Mouse (Mus musculus): ENCODE results near the gene Grid2. TPM values are rescaled to one million over a fixed set of nuclear protein-coding genes. Genes with fewer than 3 reads are reported as not detected.
"Not testable (repeated sequence)": the region's sequence is repeated elsewhere in the genome, so short reads cannot be mapped to it uniquely, and the experiment has no call there.

The Grid2 gene
- polyA plus RNA-seq, 1 experiment from 2014 or later, result 1.5 TPM

- Histone ChIP-seq H3K27ac (replicated peaks) (no peak overlapping the region), H3K36me3 (no peaks in the 10 kb centered on the region), H3K9ac (no peak overlapping the region), H3K9me3 (no peaks in the 10 kb centered on the region), H3K4me1 (no peaks in the 10 kb centered on the region), H3K4me3 (no peak overlapping the region), H3K27me3 (replicated peaks) (no peaks in the 10 kb centered on the region), H3K4me2 (no peak overlapping the region)
- no peak for ATAC-seq (ENCODE audit: extremely low read depth, insufficient number of reproducible peaks, low FRiP score, low TSS enrichment)
- WGBS, result 55% methylated on average over 1 of the region's 1 CpGs
Measured at GRCm38 (mm10) chr6:63417534-63417933, 161.9 kb downstream of the Grid2 start.

DNA sequence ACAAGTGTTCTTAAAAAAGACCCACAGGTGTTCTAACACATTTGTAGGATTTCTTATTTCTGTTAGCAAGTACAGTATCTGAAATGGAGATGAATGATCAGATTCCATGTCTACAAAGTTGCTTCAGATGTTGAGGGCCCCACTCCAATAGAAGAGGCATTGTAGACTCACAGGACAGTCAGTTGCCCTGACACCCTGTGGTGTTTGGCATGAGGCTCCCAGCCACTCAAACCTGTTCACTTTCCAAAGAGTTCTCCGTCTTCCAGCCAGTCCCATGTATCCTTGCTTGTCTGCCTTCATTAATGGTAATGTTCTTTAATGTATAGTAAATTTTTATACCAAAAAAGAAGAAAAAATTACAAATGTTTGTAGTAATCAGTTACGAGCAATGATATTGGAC lies 177.1 kb downstream of the Grid2 start:
- ATAC-seq (ENCODE audit: extremely low read depth, insufficient number of reproducible peaks, low FRiP score, low TSS enrichment), result no peak
- Histone ChIP-seq H3K4me2 (no peak overlapping the region), H3K27me3 (replicated peaks) (no peaks in the 10 kb centered on the region), H3K4me3 (no peak overlapping the region), H3K36me3 (no peaks in the 10 kb centered on the region), H3K9ac (no peak overlapping the region), H3K4me1 (no peaks in the 10 kb centered on the region), H3K9me3 (no peaks in the 10 kb centered on the region), H3K27ac (replicated peaks) (no peak overlapping the region)
- WGBS, result 76% methylated on average over 2 of the region's 2 CpGs

DNA sequence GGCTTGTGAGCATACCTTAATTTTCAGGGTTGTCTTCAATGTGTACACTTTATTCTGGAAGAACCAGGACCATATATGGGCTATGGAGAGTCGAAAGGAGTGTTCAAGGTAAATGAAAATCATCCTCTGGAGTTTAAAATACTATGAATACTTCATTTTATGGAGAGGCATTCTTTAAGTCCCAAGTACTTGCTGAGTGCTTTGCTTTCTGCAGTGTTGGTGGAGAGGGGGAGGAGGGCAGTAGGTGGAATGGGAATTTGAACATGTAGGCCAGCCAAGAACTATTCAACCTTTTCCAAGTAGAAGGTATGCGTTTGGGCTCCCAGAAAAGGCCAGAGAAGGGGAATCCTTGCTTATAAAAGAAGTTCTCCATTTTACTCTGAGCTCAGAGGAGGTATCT lies 192.5 kb downstream of the Grid2 start:
- H3K4me1 ChIP-seq, result peaks cover 7% of the 10 kb centered on the region
- H3K9me3 ChIP-seq, result no peaks in the 10 kb centered on the region
- no peak overlapping the region for H3K27ac ChIP-seq (replicated peaks)
- H3K27me3 ChIP-seq (replicated peaks), result no peaks in the 10 kb centered on the region
- no peak overlapping the region for H3K4me3 ChIP-seq
- no peaks in the 10 kb centered on the region for H3K36me3 ChIP-seq
- no peak overlapping the region for H3K4me2 ChIP-seq
- WGBS, result 64% methylated on average over 2 of the region's 2 CpGs
- no peak for ATAC-seq (ENCODE audit: extremely low read depth, insufficient number of reproducible peaks, low FRiP score, low TSS enrichment)
- H3K9ac ChIP-seq, result no peak overlapping the region

DNA sequence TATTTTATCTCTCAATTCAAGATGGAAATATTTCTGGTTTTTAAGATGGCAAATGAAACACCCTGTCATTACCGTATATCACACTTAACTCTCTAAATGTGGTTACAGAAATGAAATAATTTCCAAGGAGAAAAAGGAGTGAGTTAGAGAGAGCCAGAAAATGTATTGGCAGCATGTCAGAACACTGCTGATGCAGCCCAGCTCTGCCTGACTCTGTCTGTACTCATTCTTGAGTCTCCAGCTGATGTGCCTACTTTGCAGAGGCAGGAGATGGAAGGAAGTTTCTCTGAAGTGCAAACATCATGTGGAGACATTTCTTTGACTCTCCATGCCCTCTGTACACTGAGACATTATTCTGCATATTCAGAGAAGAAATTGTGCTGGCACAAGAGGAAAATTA lies 226.5 kb downstream of the Grid2 start:
- H3K4me1 ChIP-seq, result no peaks in the 10 kb centered on the region
- H3K9me3 ChIP-seq, result no peaks in the 10 kb centered on the region
- H3K27me3 ChIP-seq (replicated peaks), result no peaks in the 10 kb centered on the region
- 60% methylated on average over 1 of the region's 1 CpGs for WGBS
- H3K4me2 ChIP-seq, result no peak overlapping the region
- H3K27ac ChIP-seq (replicated peaks), result no peak overlapping the region
- ATAC-seq (ENCODE audit: extremely low read depth, insufficient number of reproducible peaks, low FRiP score, low TSS enrichment), result no peak
- no peak overlapping the region for H3K4me3 ChIP-seq
- no peaks in the 10 kb centered on the region for H3K36me3 ChIP-seq
- H3K9ac ChIP-seq, result no peak overlapping the region

GRCm38 (mm10) chr6:63515016-63515415 lies 259.3 kb downstream of the Grid2 start:
- WGBS, result 83% methylated on average over 1 of the region's 1 CpGs
- no peak overlapping the region for H3K27ac ChIP-seq (replicated peaks)

DNA sequence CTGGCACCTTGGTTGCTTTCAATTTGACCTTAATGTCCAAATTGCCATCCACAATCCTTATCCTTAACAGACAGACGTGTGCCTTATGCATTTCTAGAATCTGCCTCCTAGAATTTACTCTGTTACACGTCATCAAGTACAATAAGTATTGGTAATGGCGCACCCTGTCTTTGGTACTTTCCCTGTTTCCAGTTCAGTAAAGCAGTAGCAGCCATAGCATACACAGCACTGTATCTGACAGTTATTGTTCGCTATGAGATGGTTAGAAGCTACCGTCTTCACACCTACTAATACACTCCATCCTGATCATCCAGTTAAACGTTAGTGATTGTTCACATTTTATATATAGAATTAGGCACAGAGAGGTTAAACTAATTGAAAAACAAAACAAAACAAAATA lies 260.3 kb downstream of the Grid2 start:
- ATAC-seq (ENCODE audit: extremely low read depth, insufficient number of reproducible peaks, low FRiP score, low TSS enrichment), result no peak
- Histone ChIP-seq H3K4me2 (no peak overlapping the region), H3K4me3 (no peak overlapping the region), H3K36me3 (no peaks in the 10 kb centered on the region), H3K9me3 (no peaks in the 10 kb centered on the region), H3K9ac (no peak overlapping the region), H3K4me1 (no peaks in the 10 kb centered on the region), H3K27me3 (replicated peaks) (no peaks in the 10 kb centered on the region), H3K27ac (replicated peaks) (no peak overlapping the region)
- WGBS, result 71% methylated on average over 6 of the region's 6 CpGs

More at GRCm38 (mm10) chr6:63515016-63515415, 259.3 kb downstream of the Grid2 start:
- Histone ChIP-seq H3K4me2 (no peak overlapping the region), H3K36me3 (no peaks in the 10 kb centered on the region), H3K27me3 (replicated peaks) (no peaks in the 10 kb centered on the region), H3K9ac (no peak overlapping the region), H3K4me3 (no peak overlapping the region), H3K9me3 (no peaks in the 10 kb centered on the region), H3K4me1 (no peaks in the 10 kb centered on the region)
- no peak for ATAC-seq (ENCODE audit: extremely low read depth, insufficient number of reproducible peaks, low FRiP score, low TSS enrichment)

DNA sequence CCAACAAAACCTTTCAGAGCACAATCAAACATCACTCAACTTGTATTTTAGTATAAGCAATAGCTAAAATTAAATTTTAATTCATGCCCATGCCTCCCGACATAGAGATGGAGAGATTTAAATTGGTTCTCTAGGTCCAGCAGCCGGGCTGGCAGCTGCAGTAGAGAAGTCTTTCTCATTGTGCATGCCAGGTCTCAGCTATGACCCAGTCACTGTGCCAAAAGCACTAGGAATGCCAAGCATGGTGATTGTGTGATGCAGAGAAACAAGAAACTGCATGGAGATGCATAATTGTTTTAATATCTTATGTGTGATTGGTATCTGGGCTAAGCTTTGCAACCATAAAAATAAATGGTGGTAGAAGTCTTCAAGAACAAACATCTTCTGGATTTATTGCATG lies 276.1 kb downstream of the Grid2 start:
- Histone ChIP-seq H3K27ac (replicated peaks) (no peak overlapping the region), H3K27me3 (replicated peaks) (no peaks in the 10 kb centered on the region), H3K4me1 (no peaks in the 10 kb centered on the region), H3K4me2 (no peak overlapping the region), H3K4me3 (no peak overlapping the region), H3K36me3 (no peaks in the 10 kb centered on the region), H3K9ac (no peak overlapping the region), H3K9me3 (no peaks in the 10 kb centered on the region)
- no peak for ATAC-seq (ENCODE audit: extremely low read depth, insufficient number of reproducible peaks, low FRiP score, low TSS enrichment)
- WGBS, result 74% methylated on average over 2 of the region's 2 CpGs

- H3K9ac ChIP-seq, result no peak overlapping the region
- H3K36me3 ChIP-seq, result no peaks in the 10 kb centered on the region
- no peak overlapping the region for H3K27ac ChIP-seq (replicated peaks)
- H3K9me3 ChIP-seq, result no peaks in the 10 kb centered on the region
- H3K4me3 ChIP-seq, result no peak overlapping the region
- H3K4me2 ChIP-seq, result no peak overlapping the region
- no peaks in the 10 kb centered on the region for H3K4me1 ChIP-seq
- ATAC-seq (ENCODE audit: extremely low read depth, insufficient number of reproducible peaks, low FRiP score, low TSS enrichment), result no peak
- H3K27me3 ChIP-seq (replicated peaks), result no peaks in the 10 kb centered on the region
Measured at GRCm38 (mm10) chr6:63532901-63533300, 277.2 kb downstream of the Grid2 start.

DNA sequence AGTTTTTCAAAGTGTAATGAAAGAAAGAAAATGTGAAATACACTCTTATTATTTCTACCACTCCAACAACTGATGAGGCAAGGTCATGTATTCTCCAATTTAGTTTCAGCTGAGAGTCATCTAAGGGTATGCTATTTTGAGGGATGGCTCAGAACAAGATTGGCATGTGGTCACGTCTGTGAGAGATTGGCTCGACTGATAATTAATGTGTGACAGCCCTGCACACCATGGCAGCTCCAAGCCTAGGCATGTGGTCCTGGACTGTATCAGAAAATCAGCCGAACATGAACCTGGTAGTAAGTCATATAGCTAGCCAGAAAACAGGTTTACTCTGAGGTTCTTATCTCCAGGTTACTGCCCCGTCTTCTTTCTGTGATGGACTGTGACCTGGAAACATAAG lies 292.1 kb downstream of the Grid2 start:
- no peak for ATAC-seq (ENCODE audit: extremely low read depth, insufficient number of reproducible peaks, low FRiP score, low TSS enrichment)

GRCm38 (mm10) chr6:63568741-63569140 lies 313.1 kb downstream of the Grid2 start:
- not testable (repeated sequence) for H3K9ac ChIP-seq; H3K4me1 ChIP-seq; H3K36me3 ChIP-seq; H3K9me3 ChIP-seq; H3K4me3 ChIP-seq; H3K4me2 ChIP-seq; ATAC-seq (ENCODE audit: extremely low read depth, insufficient number of reproducible peaks, low FRiP score, low TSS enrichment); H3K27ac ChIP-seq (replicated peaks); H3K27me3 ChIP-seq (replicated peaks)
- WGBS, result 75% methylated on average over 1 of the region's 1 CpGs

More for the DNA sequence above, 292.1 kb downstream of the Grid2 start:
- no peak overlapping the region for H3K9ac ChIP-seq
- H3K4me2 ChIP-seq, result no peak overlapping the region
- H3K27ac ChIP-seq (replicated peaks), result no peak overlapping the region
- no peaks in the 10 kb centered on the region for H3K9me3 ChIP-seq
- 45% methylated on average over 4 of the region's 4 CpGs for WGBS
- no peak overlapping the region for H3K4me3 ChIP-seq
- H3K36me3 ChIP-seq, result no peaks in the 10 kb centered on the region
- H3K27me3 ChIP-seq (replicated peaks), result no peaks in the 10 kb centered on the region
- H3K4me1 ChIP-seq, result no peaks in the 10 kb centered on the region

DNA sequence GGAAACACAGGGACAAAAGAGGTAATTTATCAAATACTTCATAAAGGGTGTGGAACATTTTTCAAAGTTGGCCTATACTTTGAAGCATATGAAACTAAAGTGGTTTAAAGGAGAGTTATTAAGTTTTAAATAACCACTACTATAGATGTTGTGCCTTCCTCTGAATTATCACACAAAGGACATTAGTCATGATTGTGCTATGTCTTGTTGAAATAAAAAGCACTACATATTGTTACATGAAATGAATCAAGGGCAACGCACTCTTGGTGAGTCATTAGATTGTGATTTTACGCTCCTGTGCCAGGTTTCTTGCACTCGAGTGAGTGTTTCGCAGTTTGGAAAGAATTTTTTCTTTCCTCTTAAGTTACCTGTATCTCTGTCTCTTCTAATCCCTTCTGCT lies 335.0 kb downstream of the Grid2 start:
- ATAC-seq (ENCODE audit: extremely low read depth, insufficient number of reproducible peaks, low FRiP score, low TSS enrichment), result no peak
- Histone ChIP-seq H3K4me3 (no peak overlapping the region), H3K9me3 (no peaks in the 10 kb centered on the region), H3K9ac (no peak overlapping the region), H3K27ac (replicated peaks) (no peak overlapping the region), H3K27me3 (replicated peaks) (no peaks in the 10 kb centered on the region), H3K4me2 (no peak overlapping the region), H3K4me1 (no peaks in the 10 kb centered on the region), H3K36me3 (no peaks in the 10 kb centered on the region)
- 75% methylated on average over 4 of the region's 4 CpGs for WGBS

- Histone ChIP-seq H3K9ac (no peak overlapping the region), H3K36me3 (no peaks in the 10 kb centered on the region), H3K27ac (replicated peaks) (no peak overlapping the region), H3K4me2 (no peak overlapping the region), H3K9me3 (no peaks in the 10 kb centered on the region), H3K4me1 (no peaks in the 10 kb centered on the region), H3K27me3 (replicated peaks) (no peaks in the 10 kb centered on the region), H3K4me3 (no peak overlapping the region)
- WGBS, result 58% methylated on average over 2 of the region's 2 CpGs
- no peak for ATAC-seq (ENCODE audit: extremely low read depth, insufficient number of reproducible peaks, low FRiP score, low TSS enrichment)
Measured at GRCm38 (mm10) chr6:63609570-63609969, 353.9 kb downstream of the Grid2 start.

GRCm38 (mm10) chr6:63635970-63636369 lies 380.3 kb downstream of the Grid2 start:
- WGBS, result 86% methylated on average over 3 of the region's 3 CpGs
- Histone ChIP-seq H3K27ac (replicated peaks) (no peak overlapping the region), H3K4me2 (no peak overlapping the region), H3K9ac (no peak overlapping the region), H3K9me3 (no peaks in the 10 kb centered on the region), H3K4me1 (no peaks in the 10 kb centered on the region), H3K4me3 (no peak overlapping the region), H3K27me3 (replicated peaks) (no peaks in the 10 kb centered on the region), H3K36me3 (no peaks in the 10 kb centered on the region)
- ATAC-seq (ENCODE audit: extremely low read depth, insufficient number of reproducible peaks, low FRiP score, low TSS enrichment), result no peak
